Mouse (Mus musculus) erythroblast, adult 5-6 weeks (primary cell): ENCODE results near the gene Kif1b. TPM values are rescaled to one million over a fixed set of nuclear protein-coding genes. Genes with fewer than 3 reads are reported as not detected.

Experiments
- ATAC-seq: replicated peaks from 2 replicates; pipeline ENCODE4 v1.8.0; 2016; ENCODE audit warnings: moderate number of reproducible peaks, mild to moderate bottlenecking, moderate TSS enrichment, inconsistent platforms; ENCODE audit not compliant: poor library complexity, low FRiP score, severe bottlenecking
- total RNA-seq, 2 experiments: library from RNA; stranded (forward) in 1 of 2; stranded (reverse) in 1 of 2; fragments of 150-400 nt in 1 of 2; fragments of 200-764, 138-1000 nt in 1 of 2; gene quantifications; 2 replicates each; pipeline versions ENCODE4 v1.2.3 to v1.2.4; 2015 to 2017; ENCODE audit warnings: low replicate concordance in 2 of 2

The Kif1b gene
- total RNA-seq, 2 experiments from 2014 or later: 7.2 to 10.0 TPM

GRCm38 (mm10) chr4:149150721-149151120 is 156.8 kb downstream of the Kif1b start:
- no peak for ATAC-seq

GRCm38 (mm10) chr4:149150256-149150655 is 157.2 kb downstream of the Kif1b start:
- no peak for ATAC-seq

- ATAC-seq: no peak
Observed at GRCm38 (mm10) chr4:149149611-149150010, 157.9 kb downstream of the Kif1b start.

GRCm38 (mm10) chr4:149149196-149149595 is 158.3 kb downstream of the Kif1b start:
- ATAC-seq: no peak

- ATAC-seq: no peak
Observed at GRCm38 (mm10) chr4:149148084-149148483, 159.4 kb downstream of the Kif1b start.

- ATAC-seq: no peak
Observed at GRCm38 (mm10) chr4:149147528-149147927, 160.0 kb downstream of the Kif1b start.

- no peak for ATAC-seq
Observed at GRCm38 (mm10) chr4:149145151-149145550, 162.3 kb downstream of the Kif1b start.

- peak; percentile 91 for ATAC-seq
Observed at GRCm38 (mm10) chr4:149144459-149144858, 163.0 kb downstream of the Kif1b start.

GRCm38 (mm10) chr4:149143594-149143993 is 163.9 kb downstream of the Kif1b start:
- ATAC-seq: no peak

GRCm38 (mm10) chr4:149138515-149138914 is 169.0 kb downstream of the Kif1b start:
- no peak for ATAC-seq

- ATAC-seq: peak; percentile 97
Observed at GRCm38 (mm10) chr4:149136982-149137770, 170.3 kb downstream of the Kif1b start, which contains the start of gene Cenps. TSS of gene Cenps (minus strand) at chr4:149137629.

- ATAC-seq: no peak
Observed at GRCm38 (mm10) chr4:149136116-149136850, 171.2 kb downstream of the Kif1b start.

- ATAC-seq: no peak
Observed at GRCm38 (mm10) chr4:149133395-149133794, 174.1 kb downstream of the Kif1b start.

- ATAC-seq: no peak
Observed at GRCm38 (mm10) chr4:149131789-149132565, 175.5 kb downstream of the Kif1b start.

GRCm38 (mm10) chr4:149131021-149131752 is 176.3 kb downstream of the Kif1b start:
- ATAC-seq: no peak

GRCm38 (mm10) chr4:149128467-149128866 is 179.0 kb downstream of the Kif1b start:
- ATAC-seq: no peak

GRCm38 (mm10) chr4:149126663-149127062 is 180.8 kb downstream of the Kif1b start, which contains the start of gene Cort:
TSS of gene Cort (minus strand) at chr4:149126763.
- no peak for ATAC-seq
